In genomic region chr15:6983320-6983719, GRCm38 (mm10) we compare ENCODE assay signal across 18 mouse cellular contexts.
"Had no signal": no experiment of that assay in that cellular context is flagged by ENCODE, and none has a peak within 500 bp of the region (broad histone marks: within the 10 kb centered on the region; RNA-seq: fewer than 3 reads in every experiment).

No protein-coding gene starts in this region.

- H3K36me3 ChIP-seq: lung, embryonic 15.5 days; midbrain, embryonic 13.5 days; midbrain, embryonic 15.5 days; neural tube, embryonic 12.5 days had no signal

- DNase-seq: liver, postnatal 0 days; lung, adult 2 months; lung, postnatal 14 days; lung, postnatal 36 days; retina, postnatal 1 day; right cerebral cortex, adult 18-20 months; right cerebral cortex, postnatal 25 days; right cerebral cortex, postnatal 4 days; spleen, adult 18-20 months; thymus, adult 18-20 months; thymus, postnatal 14 days; thymus, postnatal 36 days had no signal

- H3K27me3 ChIP-seq: lung, embryonic 15.5 days; midbrain, embryonic 13.5 days; midbrain, embryonic 15.5 days; neural tube, embryonic 12.5 days had no signal

- H3K27ac ChIP-seq: lung, embryonic 15.5 days; macrophage; midbrain, embryonic 13.5 days; midbrain, embryonic 15.5 days; neural tube, embryonic 12.5 days had no signal

- H3K4me3 ChIP-seq: lung, embryonic 15.5 days; megakaryocyte, embryonic 14.5 days; midbrain, embryonic 13.5 days; midbrain, embryonic 15.5 days; neural tube, embryonic 12.5 days had no signal

- H3K4me1 ChIP-seq: lung, embryonic 15.5 days; midbrain, embryonic 13.5 days; midbrain, embryonic 15.5 days had no signal

- H3K9ac ChIP-seq: liver, postnatal 0 days; lung, embryonic 15.5 days; midbrain, embryonic 13.5 days; midbrain, embryonic 15.5 days; neural tube, embryonic 12.5 days had no signal

- H3K9me3 ChIP-seq: lung, embryonic 15.5 days; midbrain, embryonic 13.5 days; midbrain, embryonic 15.5 days; neural tube, embryonic 12.5 days had no signal
